In the genomic region with DNA sequence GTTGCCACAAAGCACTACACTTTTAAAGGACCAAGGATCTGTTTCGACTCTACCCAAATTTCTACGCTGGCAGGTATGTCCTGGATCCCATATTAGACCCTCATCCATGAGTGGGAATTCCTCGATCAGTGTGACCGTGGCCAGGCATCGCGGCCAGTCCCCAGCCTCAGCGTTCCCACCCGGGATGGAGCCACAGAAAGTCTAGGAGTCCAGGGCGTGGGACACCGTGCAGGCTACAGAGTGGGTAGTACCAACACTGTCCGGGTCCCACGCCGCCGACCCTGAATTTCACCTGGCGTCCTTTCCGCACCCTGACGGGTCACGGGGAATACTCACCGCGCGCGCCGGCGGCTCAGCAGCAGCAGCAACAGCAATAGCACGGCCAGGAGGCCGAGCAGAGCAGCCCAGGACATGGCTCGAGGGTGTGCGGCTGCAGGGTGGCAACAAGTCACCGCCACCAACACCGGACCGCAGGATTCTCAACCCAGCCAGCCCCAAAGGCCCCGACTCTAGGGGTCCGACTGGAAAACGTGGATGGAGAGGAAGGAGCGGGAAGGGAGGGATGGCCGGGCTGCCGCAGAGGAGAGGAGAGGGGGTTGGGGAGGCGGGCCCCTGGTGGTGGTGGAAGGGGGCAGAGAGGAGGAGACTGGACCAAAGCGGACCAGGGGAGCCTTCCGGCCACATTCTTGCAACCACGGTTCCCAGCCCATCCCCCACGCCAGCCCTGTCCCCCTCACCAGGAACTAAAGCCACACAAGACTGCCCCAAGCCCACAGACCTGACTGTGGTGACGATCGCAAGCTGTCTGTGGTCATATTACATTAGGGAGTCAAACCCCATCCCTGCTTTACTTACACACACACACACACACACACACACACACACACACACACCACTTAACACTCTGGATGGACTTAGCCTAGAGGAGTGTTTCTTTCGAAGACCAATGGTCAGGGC, we compare ENCODE assay signal across 8 mouse cellular contexts. TPM values are rescaled to one million over a fixed set of nuclear protein-coding genes. Genes with fewer than 3 reads are reported as not detected.
DNase-seq lines count a peak whose midpoint lies in the region; ATAC-seq lines count a peak whose summit lies in the region.

TSS of gene Ptgis (minus strand) at position 597 of the 957 bp plus-strand sequence.

- peaks cover 8% of the 10 kb centered on the region for H3K4me1 ChIP-seq in forebrain, embryonic 15.5 days
- peaks cover 9% of the 10 kb centered on the region for H3K4me1 ChIP-seq in hindbrain, embryonic 14.5 days (replicated peaks; ENCODE audit: control insufficient read depth, insufficient read depth, low read length)

- H3K27me3 ChIP-seq in forebrain, embryonic 15.5 days, result peaks cover 15% of the 10 kb centered on the region
- H3K27me3 ChIP-seq in hindbrain, embryonic 14.5 days (ENCODE audit: control insufficient read depth, insufficient read depth, low read length), result peaks cover 20% of the 10 kb centered on the region

- no peak within 1 kb of the TSS for H3K27ac ChIP-seq in forebrain, embryonic 15.5 days (replicated peaks)
- H3K27ac ChIP-seq in hindbrain, embryonic 14.5 days, result no peak within 1 kb of the TSS

- peak within 1 kb of the TSS; percentile 57 for H3K9ac ChIP-seq in forebrain, embryonic 15.5 days (replicated peaks)
- peak within 1 kb of the TSS; percentile 59 for H3K9ac ChIP-seq in hindbrain, embryonic 14.5 days

- no peaks in the 10 kb centered on the region for H3K9me3 ChIP-seq in forebrain, embryonic 15.5 days
- 0 out of 2 replicates have a peak, but pooled peaks cover 4% of the 10 kb centered on the region for H3K9me3 ChIP-seq in hindbrain, embryonic 14.5 days (ENCODE audit: control insufficient read depth, low read length)

- peak; percentile 8 to 14 for DNase-seq in B cell, adult 2 months
- peak; percentile 41 for DNase-seq in ZHBTc4 (ENCODE audit: low read depth, low spot score)
- DNase-seq in hindbrain, embryonic 14.5 days (ENCODE audit: low spot score), result no peak
- DNase-seq in lung, postnatal 10 days, result peak; percentile 65
- peak; percentile 74 for DNase-seq in testis, postnatal 10 days (ENCODE audit: low spot score)
- DNase-seq in cerebellum, adult 9-11 months, result no peak
- DNase-seq in T-cell, adult 2 months (ENCODE audit: low spot score), result no peak

- no peaks in the 10 kb centered on the region for H3K36me3 ChIP-seq in forebrain, embryonic 15.5 days
- H3K36me3 ChIP-seq in hindbrain, embryonic 14.5 days (replicated peaks; ENCODE audit: control insufficient read depth, insufficient read depth), result no peaks in the 10 kb centered on the region

- H3K4me2 ChIP-seq in forebrain, embryonic 15.5 days (replicated peaks), result peak within 1 kb of the TSS; percentile 73
- H3K4me2 ChIP-seq in hindbrain, embryonic 14.5 days (replicated peaks), result peak within 1 kb of the TSS; percentile 76

- 3% methylated on average over 44 of the region's 45 CpGs for WGBS in forebrain, embryonic 15.5 days
- 4% methylated on average over 41 of the region's 45 CpGs for WGBS in hindbrain, embryonic 14.5 days

- no peak for ATAC-seq in forebrain, embryonic 15.5 days (replicated peaks)
- peak; percentile 14; the same call in 1 of the 2 replicates for ATAC-seq in hindbrain, embryonic 14.5 days (ENCODE audit: low FRiP score)

- H3K4me3 ChIP-seq in forebrain, embryonic 15.5 days, result peak within 1 kb of the TSS; percentile 42
- H3K4me3 ChIP-seq in hindbrain, embryonic 14.5 days (replicated peaks; ENCODE audit: low read length), result peak within 1 kb of the TSS; percentile 36

RNA-seq across cellular contexts. Expression of gene Ptgis, which starts in this region (rescaled TPM):
- 2.7 and 3.6 TPM in 2 replicates for polyA plus RNA-seq in forebrain, embryonic 15.5 days (2015; fragmentation: Nextera tagmentation; extraction: Ambion mirVana)
- 3.8 and 4.9 TPM in 2 replicates for polyA plus RNA-seq in hindbrain, embryonic 14.5 days (2014; fragmentation: Nextera tagmentation; extraction: Ambion mirVana)

Comparison
In these comparisons a context has a peak if more than half of its experiments do, and no peak if none do; other contexts are left out.
1. DNase-seq: peak in B cell, adult 2 months (2 of 2), ZHBTc4 (single experiment), lung, postnatal 10 days (single experiment) and testis, postnatal 10 days (single experiment); none in hindbrain, embryonic 14.5 days (single experiment), cerebellum, adult 9-11 months (single experiment) and T-cell, adult 2 months (single experiment).